Mouse (Mus musculus): ENCODE data around the gene Podn.
"Not testable (repeated sequence)": the region's sequence is repeated elsewhere in the genome, so short reads cannot be mapped to it uniquely, and the experiment has no call there.

Gene Podn

DNA sequence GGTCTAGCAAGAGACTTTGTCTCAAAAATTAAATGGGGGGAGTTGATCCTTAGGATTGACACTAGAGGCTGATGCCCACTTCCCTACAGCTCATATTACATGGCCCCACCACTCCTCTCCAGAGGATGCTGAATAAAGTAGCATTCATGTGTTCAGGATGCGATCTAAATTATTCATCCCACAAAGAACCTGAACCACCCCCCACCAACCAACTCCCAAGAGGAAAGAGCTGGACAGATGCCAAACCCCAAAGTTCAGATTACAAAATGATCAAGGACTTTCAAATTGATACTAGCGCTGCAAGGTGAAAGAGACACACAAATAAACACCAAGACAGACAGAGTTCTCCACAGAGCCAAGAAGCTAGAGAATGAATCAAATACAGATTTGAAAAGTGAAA, 16.5 kb downstream of the Podn start:
- DNase-seq (ENCODE audit: extremely low read depth, insufficient read length, low spot score): no peak

DNA sequence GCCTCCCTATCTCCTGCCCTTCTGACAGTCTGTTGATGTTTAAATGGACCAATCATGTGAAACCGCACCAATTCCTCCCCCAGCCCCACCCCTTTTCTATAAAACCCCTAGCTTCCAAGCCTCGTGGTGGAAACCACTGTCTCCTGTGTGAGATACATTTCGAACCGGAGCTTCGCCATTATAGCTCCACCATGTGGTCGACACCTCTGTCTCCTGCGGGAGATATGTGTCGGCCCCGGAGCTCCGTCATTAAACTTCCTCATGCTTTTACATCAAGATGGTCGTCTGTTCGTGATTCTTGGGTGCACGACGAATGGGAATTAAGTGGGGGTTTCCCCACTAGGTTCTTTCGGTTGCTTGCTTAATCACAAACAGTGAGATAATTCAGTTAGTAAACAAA, 17.1 kb downstream of the Podn start:
- not testable (repeated sequence) for DNase-seq (ENCODE audit: extremely low read depth, insufficient read length, low spot score)

DNA sequence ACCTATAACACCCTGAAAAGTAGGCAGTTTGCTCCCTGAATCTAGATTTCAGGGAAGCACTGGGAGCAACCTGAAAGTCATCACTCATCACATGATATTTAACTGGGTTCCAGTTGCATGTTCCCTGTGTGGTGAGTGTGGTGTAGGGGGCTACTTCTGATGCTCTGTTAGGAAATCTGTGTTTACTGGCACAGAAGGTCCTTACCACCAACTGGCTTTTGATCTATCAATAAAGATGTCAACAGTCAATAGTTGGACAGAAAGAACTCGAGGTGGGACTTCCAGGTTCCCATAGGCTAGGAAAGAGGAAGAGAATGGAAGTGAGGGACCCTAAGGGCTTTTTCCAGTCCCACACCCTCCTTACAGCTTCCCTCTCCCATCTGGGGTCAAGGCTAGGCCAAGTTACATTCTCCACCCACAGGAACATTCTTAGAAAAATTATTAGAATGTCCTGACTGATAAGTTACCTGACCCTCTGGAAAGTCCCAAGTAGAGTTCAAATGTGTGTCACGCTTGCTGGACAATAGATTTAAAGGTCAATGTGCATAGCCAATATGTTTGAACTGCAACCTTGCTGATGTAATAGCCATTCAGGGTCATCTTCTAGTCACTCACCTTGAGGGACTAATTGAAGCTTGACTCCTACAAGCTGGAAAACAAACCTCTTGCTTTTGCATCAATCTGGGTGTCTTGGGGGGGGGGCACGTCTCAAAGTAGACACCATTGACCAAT, 18.9 kb downstream of the Podn start:
- DNase-seq (ENCODE audit: extremely low read depth, insufficient read length, low spot score): no peak

DNA sequence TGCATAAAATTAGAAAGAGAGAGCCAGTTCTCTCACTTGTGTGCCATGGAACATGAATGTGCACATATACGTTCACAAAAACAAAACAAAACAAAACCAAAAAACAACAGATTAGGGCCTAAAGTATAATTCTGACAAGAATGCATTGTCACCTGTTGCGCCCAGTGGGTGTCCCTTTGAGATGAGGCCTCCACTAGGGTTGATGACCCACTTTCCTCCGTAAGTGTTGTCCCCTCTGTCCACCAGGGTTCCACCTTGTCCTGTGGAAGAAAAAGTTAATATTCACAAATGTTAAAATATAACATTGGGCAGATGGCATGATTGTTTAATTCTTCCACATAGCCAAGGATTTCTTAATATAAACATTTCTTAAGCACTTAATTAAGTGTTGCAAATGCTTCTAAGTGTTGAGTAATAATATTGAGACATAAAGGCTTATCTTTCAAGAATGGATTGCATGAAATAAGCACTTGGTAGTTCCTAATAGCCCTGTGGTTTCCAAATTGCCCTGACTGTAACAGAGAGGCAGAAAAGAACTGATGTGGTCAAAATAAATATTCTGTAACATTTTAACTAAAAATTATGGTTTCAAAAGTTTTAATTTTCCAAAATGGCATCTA, 21.9 kb downstream of the Podn start:
- no peak for DNase-seq (ENCODE audit: extremely low read depth, insufficient read length, low spot score)

DNA sequence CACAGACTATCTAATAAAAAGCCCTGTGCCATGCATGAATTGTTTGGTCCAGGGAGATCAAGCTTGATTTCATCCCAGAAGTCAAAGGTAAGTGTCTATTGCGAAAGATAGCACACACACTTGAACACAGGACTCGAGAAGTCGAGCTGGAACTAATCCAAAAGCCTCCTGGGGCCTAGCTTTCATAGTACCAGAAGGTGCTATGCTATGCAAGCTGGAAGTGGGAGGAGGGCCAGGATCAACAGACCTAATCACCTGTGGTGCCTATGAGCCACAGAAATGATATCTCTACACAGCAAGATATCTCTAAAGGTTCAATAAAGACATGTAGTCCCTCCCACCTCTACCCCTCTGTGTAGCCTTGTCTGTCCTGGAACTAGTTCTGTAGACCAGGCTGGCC, 24.2 kb downstream of the Podn start:
- DNase-seq (ENCODE audit: extremely low read depth, insufficient read length, low spot score): no peak

DNA sequence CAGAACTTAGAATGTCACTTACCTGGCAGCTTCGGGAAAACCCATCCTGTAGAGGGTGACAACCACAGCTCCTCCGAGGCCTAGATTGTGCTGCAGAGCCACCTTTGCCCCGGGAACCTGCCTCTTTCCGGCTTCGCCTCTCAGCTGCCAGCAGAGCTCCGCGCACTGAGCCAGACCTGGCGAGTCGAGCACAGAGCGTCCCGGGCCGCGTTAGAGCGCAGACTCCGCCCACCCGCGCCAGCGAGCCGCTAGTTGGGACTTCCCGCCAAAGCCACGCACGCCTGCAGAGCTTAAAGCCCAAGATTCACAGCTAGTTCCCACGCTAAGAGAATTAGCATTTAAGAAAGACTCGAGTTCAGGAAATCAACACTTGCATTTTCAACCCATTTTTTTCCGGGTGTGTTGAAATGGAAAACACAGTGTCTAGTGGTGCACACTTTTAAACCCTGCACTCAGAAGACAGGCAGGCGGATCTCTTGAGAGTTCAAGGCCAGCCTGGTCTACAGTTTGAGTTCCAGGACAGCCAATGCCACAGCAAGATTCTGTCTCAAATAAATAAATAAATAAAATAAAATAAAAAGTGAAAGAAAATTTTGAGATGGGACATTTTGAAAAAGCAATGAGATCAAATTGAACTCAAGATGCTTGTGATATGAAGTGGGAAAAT, 24.9 kb downstream of the Podn start:
- peak; percentile 96 for DNase-seq (ENCODE audit: extremely low read depth, insufficient read length, low spot score)

DNA sequence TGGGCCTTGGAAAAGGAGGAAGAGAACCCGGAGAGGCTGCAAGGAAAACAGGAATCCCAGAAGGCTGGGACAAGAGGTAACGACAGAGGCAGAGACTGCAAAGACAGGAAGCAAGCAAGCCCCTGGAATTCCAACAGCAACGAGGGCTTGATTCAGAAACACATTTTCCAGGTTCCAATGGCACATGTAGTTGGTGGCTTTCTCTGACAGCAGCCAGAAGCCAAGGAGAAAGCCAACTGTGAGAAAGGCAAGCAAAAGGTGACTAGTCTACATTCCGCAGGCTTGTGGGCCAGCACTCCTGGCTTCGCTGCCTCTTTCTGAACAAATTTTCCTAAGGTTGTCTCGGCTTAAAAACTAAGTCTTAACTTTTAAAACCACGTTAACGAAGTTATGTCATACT, 25.5 kb downstream of the Podn start:
- no peak for DNase-seq (ENCODE audit: extremely low read depth, insufficient read length, low spot score)

DNA sequence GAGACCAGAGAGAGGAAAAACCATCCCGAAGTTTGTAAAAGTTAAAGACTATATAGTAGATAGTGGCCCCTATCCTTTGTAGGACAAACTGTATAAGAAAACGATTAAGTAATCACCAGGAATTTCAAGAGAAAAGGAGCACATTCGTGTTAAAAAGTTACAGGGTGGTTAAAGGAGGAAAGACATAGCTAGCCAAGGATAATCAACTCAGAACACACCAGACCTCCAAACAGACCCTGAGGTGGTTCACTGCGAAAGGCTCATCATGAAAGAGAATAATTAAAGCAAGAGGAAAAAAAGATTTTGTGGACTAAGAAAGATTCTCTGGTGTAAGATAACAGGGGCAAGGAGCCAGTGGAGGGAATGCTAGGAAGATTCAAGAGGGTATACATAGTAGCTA, 26.0 kb downstream of the Podn start:
- no peak for DNase-seq (ENCODE audit: extremely low read depth, insufficient read length, low spot score)

DNA sequence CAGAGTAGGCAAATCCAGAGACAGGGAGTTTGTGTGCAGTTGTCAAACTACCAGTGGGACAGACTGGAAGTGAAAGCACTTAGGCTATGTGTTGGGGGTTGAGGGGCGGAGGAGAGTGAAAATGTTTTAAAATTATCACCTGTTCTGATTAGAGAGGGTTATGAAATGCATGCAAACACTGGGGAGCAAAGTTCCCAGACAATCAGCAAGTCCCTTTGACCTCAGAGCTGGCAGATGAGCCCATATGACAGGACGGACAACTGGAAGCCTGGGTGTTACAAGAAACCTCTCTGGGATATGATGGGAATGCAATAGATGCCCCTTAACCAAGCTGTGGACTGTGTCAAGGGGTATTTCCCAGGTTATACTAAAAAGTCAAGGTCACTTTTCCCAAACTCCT, 28.2 kb downstream of the Podn start:
- no peak for DNase-seq (ENCODE audit: extremely low read depth, insufficient read length, low spot score)

DNA sequence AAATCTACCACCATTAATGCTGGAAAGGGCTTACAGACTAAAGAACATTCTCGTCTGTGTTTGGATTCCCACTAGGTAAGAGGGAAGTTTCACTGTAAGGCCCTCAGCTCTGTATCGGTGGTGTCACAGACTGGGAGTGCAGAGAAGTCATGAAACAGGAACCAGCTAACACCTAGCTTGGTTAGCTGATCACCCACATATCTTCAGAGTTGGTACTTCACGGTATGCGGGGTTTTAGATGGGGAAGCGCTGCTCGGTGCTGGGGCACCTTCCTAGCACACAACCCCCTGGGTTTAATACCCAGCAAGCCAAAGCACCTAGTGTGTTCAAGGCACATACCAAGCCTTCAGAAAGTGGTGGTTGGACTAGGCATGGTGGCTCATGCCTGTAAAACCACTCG, 29.0 kb downstream of the Podn start:
- DNase-seq (ENCODE audit: extremely low read depth, insufficient read length, low spot score): no peak

DNA sequence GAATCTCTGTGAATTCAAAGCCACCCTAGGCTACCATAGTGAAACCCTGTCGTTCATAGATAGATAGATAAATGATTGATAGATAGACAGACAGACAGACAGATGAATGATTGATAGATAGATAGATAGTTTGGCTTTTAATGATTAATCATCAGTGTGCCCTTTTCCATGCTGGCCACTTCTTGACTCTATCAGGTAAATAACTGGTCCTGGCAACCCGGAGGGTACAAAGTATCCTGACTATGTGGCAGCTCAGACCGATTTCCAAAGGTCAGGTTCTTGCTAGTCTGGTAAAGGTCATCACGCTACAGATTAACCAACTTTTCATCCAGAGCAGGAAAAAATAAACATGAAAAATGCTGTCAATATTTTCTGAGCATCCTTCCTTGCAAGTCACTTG, 29.7 kb downstream of the Podn start:
- no peak for DNase-seq (ENCODE audit: extremely low read depth, insufficient read length, low spot score)

DNA sequence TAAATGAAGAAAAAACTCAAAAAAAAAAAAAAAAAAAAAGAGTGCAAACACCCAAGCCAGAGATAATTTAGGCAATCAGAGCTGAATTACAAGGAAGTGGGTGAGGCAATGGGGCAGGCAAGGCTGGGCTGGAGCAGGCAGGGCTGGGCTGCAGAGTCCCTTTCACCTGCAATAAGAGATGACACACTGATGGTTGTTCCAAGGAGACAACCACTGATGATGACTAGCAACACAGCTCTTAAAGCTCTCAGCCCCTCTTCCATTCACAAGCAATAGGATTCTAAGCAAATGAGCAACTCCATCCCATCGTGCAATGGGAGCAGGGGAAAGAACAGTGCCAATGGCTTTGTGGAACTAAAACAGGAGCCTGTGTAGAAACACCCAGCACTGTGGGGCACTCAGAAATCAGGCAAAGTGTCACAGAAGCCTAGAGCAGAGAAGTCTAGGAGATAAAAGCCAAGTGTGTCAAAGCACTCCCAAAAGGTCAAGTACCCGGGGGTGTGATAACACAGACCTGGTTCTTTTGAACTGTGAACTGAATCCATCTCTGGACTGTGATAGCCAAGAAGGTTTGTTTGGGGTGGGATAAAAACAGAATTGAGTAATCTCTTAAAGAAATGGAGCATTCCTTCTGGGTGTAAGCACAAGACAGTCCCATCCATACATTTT, 30.9 kb downstream of the Podn start:
- DNase-seq (ENCODE audit: extremely low read depth, insufficient read length, low spot score): no peak

DNA sequence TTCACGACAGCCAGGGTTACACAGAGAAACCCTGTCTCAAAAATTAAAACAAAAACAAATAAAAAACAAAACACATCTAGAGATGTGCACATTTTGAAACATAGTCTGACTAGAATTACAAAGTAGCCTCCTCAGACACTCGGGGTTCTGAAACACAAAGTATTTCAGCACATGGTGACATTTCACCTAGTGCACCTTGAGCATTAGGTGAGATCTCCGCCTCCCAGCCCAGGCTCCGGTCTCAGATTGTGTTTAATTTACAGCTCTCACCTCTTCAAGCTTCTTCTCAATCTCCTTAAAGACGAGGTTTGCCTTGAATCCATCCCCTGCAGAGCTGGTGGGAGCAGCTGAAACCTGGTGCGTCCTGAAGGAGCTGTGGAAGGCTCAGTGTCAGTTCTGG, 32.6 kb downstream of the Podn start:
- DNase-seq (ENCODE audit: extremely low read depth, insufficient read length, low spot score): no peak

DNA sequence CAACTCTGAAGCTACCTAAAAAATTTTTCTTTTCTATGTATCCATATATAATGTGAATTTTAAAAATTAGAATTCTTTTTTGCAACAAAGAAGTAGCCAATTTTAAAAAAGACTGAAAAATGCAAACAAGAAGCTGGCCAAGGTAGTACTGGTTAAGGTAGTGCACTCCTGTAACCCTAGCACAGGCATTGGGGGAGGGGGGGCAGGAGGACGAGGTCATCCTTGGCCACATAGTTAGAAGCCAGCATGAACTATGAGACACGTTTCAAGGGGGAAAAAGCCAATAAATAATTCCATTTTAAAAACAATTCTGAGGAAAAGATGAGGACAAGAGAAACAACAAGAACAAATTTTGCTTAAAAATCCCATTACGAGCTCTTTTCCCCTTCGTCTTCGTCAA, 33.7 kb downstream of the Podn start:
- no peak for DNase-seq (ENCODE audit: extremely low read depth, insufficient read length, low spot score)

DNA sequence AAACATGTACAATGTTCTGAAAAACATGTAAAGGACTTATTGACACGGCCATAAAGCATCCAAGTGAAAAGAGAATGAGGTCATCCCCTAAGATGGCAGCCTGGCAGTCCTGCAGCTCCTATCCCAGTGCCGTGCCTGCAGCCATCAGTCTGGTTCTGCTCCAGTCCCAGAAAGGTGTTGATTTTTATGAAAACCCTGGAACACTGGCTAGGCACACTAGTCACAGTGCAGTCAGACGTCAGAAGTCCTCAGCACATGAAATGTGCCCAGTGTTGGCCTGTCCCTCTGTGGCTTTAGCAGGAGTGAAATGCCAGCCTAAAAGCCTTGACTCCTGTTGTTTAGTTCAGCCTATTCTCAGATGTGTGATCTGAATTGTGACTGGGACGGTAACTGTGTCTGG, 35.5 kb downstream of the Podn start:
- no peak for DNase-seq (ENCODE audit: extremely low read depth, insufficient read length, low spot score)

DNA sequence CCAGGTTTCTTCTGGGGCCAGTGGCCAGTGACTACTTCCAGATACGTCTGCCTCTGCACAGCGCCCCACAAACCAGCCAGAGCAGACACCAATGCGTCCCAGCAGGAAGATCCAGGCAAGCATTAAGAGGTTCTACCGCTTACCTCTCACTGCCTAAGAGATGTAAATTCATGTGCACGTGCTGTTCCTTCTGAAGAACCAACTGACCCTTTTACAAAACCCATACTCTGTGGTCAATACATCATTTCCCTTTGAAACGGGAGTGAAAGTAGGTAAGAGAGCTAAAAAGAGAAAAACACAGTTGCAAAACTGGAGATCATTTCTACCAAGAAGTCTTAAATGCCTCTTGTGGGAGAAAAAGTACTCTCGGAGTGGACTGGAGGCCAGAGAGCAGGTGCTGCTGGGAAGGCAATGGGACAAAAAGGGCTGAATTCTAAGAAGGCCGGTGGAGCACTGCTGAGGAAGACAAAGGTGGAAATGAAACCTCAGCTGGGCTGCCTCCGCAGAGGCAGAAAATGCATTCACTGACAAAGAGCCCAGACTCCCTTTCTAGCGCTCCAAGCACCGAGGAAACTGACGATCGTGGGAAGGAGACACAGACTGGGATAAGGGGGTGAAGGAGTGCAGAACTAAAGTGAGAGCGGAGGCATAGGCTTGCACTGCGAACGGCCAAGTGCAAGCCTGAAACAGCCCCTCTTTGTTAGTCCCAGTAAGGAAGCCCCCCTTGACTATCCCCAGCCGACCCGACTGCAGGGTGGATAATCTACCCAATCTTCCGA, 36.5 kb downstream of the Podn start:
- no peak for DNase-seq (ENCODE audit: extremely low read depth, insufficient read length, low spot score)

DNA sequence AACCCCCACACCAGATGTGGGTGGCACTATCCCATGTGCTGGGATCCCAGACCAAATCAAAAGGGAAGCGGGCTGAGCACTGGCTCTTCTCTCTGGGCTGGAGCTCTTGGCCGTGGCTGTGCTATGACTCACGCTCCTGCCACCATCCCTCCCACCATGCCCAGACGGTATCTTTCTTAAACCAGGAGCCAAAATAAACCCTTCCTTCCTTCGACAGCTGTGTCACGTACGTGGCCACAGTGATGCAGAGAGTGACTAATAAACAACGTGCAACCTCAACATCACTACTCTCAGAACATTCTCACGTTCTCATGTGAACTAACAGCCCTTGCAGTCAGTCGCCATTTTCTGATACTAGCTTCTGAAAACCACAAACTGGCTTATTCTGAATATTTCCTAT, 38.1 kb downstream of the Podn start:
- peak; percentile 81 for DNase-seq (ENCODE audit: extremely low read depth, insufficient read length, low spot score)

DNA sequence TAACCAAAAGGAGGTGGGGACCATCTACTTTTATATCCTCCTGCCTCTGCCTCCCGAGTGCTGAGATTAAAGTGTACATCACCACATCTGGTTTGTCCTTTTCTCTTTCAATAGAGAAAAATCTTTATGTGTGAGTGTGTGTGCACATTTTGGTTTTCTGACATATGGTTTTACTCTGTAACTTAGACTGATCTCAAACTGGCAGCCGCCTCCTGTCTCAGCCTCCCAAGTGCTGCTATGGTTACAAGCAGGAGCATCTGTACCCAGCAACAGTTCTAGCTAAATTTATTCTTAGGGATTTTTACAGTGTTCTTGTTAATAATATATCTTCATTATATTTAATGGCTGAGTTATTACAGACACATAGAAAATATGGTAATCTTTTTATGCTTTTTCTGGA, 39.0 kb downstream of the Podn start:
- no peak for DNase-seq (ENCODE audit: extremely low read depth, insufficient read length, low spot score)

DNA sequence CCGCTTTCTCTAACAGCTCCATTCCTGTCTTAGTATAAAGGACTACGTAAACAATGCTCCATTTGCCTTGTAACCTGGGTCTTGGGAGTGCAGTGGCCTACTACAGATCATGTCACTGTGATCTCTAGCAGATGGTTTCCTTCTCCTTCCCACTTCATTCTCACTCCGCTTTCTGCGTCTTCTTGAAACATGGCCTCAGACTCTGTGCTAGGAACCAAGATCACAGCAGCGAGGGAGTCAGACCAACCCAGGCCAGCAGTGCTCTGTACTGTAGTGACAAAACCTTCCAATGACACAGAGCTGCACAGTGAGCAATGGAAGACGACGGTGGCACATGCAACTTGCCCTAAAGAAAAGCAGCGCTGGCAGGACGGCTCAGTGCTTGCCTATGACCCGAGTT, 40.4 kb downstream of the Podn start:
- no peak for DNase-seq (ENCODE audit: extremely low read depth, insufficient read length, low spot score)

DNA sequence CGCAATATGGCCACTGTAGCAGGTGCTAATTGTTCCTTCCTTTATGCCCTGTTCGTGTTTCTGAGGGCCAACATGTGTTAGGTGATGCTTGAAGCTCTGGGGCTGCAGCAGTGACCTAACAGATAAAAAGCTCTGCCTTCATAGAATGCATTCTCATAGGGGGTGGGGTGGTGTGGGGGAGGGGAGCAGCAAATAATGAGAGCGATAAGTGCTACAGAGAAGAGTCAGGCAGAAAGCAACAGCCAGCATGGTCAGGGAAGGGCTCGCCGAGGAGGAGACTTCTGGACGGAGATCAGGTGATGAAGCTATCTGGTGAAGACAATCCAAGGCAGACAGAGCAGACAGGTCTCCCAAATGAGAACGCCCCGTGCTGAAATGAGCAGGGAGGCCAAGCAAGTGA, 43.6 kb downstream of the Podn start:
- DNase-seq (ENCODE audit: extremely low read depth, insufficient read length, low spot score): no peak

DNA sequence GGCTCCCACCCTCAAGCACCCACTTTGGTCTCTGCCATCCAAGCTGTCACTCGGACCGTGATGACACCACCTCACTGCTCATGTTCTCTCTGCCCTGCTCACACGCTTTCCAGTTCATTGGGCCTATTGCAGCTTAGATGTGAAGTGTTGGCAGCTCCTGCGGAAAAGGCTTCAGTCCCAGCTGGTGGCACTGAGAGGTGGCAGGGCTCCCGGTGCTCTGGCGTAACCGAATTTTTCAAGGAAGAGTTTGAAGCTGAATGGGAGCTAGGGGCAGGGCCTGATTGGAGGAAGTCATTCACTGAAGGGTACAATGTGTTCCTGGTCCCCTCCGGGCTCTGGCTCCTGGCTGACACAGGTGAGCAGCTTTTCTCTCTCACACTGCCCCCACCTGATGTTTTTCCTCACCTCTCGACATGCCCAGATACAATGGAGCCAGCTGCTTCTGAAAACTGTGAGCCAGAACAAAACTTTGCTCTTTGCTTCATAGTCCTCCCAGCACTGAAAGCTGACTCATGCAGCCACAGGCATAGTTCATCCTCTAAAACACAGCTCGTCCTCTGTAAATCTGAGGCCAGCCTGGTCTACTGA, 44.5 kb downstream of the Podn start:
- no peak for DNase-seq (ENCODE audit: extremely low read depth, insufficient read length, low spot score)
